Mouse (Mus musculus) stomach, embryonic 14.5 days (tissue): Measurements from ENCODE around the gene Idua. TPM values are rescaled to one million over a fixed set of nuclear protein-coding genes. Genes with fewer than 3 reads are reported as not detected.

ENCODE experiments used
- ATAC-seq: fragments of 200-750 bp; cut with Nextera tagmentation; 2 replicates; pipeline ENCODE4 v1.8.0; 2017; ENCODE audit warnings: low read depth, moderate TSS enrichment; ENCODE audit not compliant: insufficient number of reproducible peaks, insufficient read depth, low FRiP score
- H3K27ac ChIP-seq: fragments of 300-500 bp; sonication (generic); 2 replicates; pipeline ENCODE4 v1.5.1; 2014; ENCODE audit warnings: mild to moderate bottlenecking, low read length, moderate library complexity, mixed read lengths
- H3K27me3 ChIP-seq: fragments of 300-500 bp; sonication (generic); 2 replicates; pipeline ENCODE4 v1.6.1; 2014; ENCODE audit warnings: low read length, control low read depth, mixed read lengths; ENCODE audit not compliant: control insufficient read depth, insufficient read depth
- H3K36me3 ChIP-seq: fragments of 300-500 bp; sonication (generic); 2 replicates; pipeline ENCODE4 v1.6.1; 2014; ENCODE audit warnings: mild to moderate bottlenecking, control low read depth, low read length, moderate library complexity, mixed read lengths; ENCODE audit not compliant: control insufficient read depth, insufficient read depth
- H3K4me1 ChIP-seq: fragments of 300-500 bp; sonication (generic); 2 replicates; pipeline ENCODE4 v1.6.1; 2014; ENCODE audit warnings: low read length, control low read depth, mixed read lengths; ENCODE audit not compliant: control insufficient read depth, insufficient read depth
- H3K4me2 ChIP-seq: fragments of 300-500 bp; sonication (generic); replicated peaks from 2 replicates; pipeline ENCODE4 v1.6.1; 2014; ENCODE audit warnings: low read depth, low read length, control low read depth
- H3K4me3 ChIP-seq: fragments of 300-500 bp; sonication (generic); 2 replicates; pipeline ENCODE4 v1.5.1; 2014; ENCODE audit warnings: low read depth, low read length, control low read depth
- H3K9ac ChIP-seq: fragments of 300-500 bp; sonication (generic); replicated peaks from 2 replicates; pipeline ENCODE4 v1.6.1; 2014; ENCODE audit warnings: low read depth, mild to moderate bottlenecking, control low read depth, low read length, moderate library complexity, mixed read lengths
- H3K9me3 ChIP-seq: fragments of 300-500 bp; sonication (generic); 2 replicates; pipeline ENCODE4 v1.6.1; 2016; ENCODE audit warnings: low read depth, low read length, control low read depth; ENCODE audit not compliant: control insufficient read depth
- WGBS: fragments of 180-500 bp; shearing (Covaris S2); extraction: QIAGEN DNeasy Blood & Tissue Kit; methylation state at CpG from one replicate; pipeline ENCODE4 v1.1.7; 2014; 5-methylcytosine and 5-hydroxymethylcytosine counted together
- polyA plus RNA-seq: library from polyadenylated mRNA; unstranded; fragments of >200 nt; fragmentation: Nextera tagmentation; extraction: Ambion mirVana; gene quantifications from 2 replicates; pipeline ENCODE4 v1.2.1, GENCODE M21; 2014

Gene Idua
- polyA plus RNA-seq, 1 experiment from 2014 or later: 18.0 TPM

- no peak overlapping the region for H3K4me2 ChIP-seq
- H3K36me3 ChIP-seq: peaks cover 44% of the 10 kb centered on the region
- no peak overlapping the region for H3K27ac ChIP-seq
- no peak overlapping the region for H3K4me3 ChIP-seq
- H3K4me1 ChIP-seq: no peaks in the 10 kb centered on the region
- no peak overlapping the region for H3K9ac ChIP-seq
- no peak for ATAC-seq
- 87% methylated on average over 7 of the region's 7 CpGs for WGBS
- no peaks in the 10 kb centered on the region for H3K9me3 ChIP-seq
- H3K27me3 ChIP-seq: no peaks in the 10 kb centered on the region
Observed at GRCm38 (mm10) chr5:108650341-108650740, 9.8 kb upstream of the Idua start.

GRCm38 (mm10) chr5:108651136-108651720, 8.9 kb upstream of the Idua start:
- Histone ChIP-seq H3K36me3 (peaks cover 39% of the 10 kb centered on the region), H3K27ac (no peak overlapping the region)
- 84% methylated on average over 5 of the region's 5 CpGs for WGBS

GRCm38 (mm10) chr5:108651823-108652222, 8.3 kb upstream of the Idua start:
- no peak overlapping the region for H3K27ac ChIP-seq
- H3K27me3 ChIP-seq: no peaks in the 10 kb centered on the region
- H3K36me3 ChIP-seq: peaks cover 41% of the 10 kb centered on the region
- H3K9me3 ChIP-seq: no peaks in the 10 kb centered on the region
- no peak overlapping the region for H3K4me3 ChIP-seq
- H3K4me2 ChIP-seq: no peak overlapping the region
- H3K9ac ChIP-seq: no peak overlapping the region
- peak; percentile 51; the same call in 1 of the 2 replicates for ATAC-seq
- H3K4me1 ChIP-seq: no peaks in the 10 kb centered on the region
- WGBS: 59% methylated on average over 1 of the region's 1 CpGs

More at GRCm38 (mm10) chr5:108651136-108651720, 8.9 kb upstream of the Idua start:
- Histone ChIP-seq H3K9ac (no peak overlapping the region), H3K9me3 (no peaks in the 10 kb centered on the region), H3K4me2 (no peak overlapping the region), H3K27me3 (no peaks in the 10 kb centered on the region), H3K4me1 (no peaks in the 10 kb centered on the region), H3K4me3 (no peak overlapping the region)
- ATAC-seq: no peak

DNA sequence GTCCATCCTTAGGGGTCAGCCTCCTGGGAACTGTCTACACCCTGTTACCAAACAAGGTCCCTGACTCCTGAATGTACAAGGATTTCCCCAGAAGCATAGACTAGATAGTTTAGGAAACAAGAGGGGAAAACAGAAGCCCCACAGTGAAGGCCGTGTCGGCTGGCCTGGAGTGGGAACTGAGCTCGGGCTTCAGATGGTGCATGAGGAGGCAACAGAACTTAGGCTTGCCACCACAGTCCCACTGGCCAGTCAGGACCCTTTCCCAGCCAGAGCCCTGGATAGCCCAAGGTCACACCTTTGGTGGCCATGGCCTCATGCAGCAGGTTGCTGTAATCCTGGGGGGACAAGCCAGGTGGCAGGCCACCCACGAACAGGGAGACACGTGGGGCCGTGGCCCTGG, 6.8 kb upstream of the Idua start:
- Histone ChIP-seq H3K4me3 (no peak overlapping the region), H3K9ac (no peak overlapping the region), H3K4me1 (no peaks in the 10 kb centered on the region), H3K4me2 (no peak overlapping the region), H3K36me3 (peaks cover 43% of the 10 kb centered on the region), H3K9me3 (no peaks in the 10 kb centered on the region), H3K27ac (no peak overlapping the region), H3K27me3 (no peaks in the 10 kb centered on the region)
- 91% methylated on average over 6 of the region's 6 CpGs for WGBS
- no peak for ATAC-seq

GRCm38 (mm10) chr5:108654444-108654990, 5.6 kb upstream of the Idua start:
- Histone ChIP-seq H3K36me3 (peaks cover 37% of the 10 kb centered on the region), H3K4me2 (no peak overlapping the region), H3K4me3 (no peak overlapping the region), H3K27me3 (no peaks in the 10 kb centered on the region), H3K4me1 (peaks cover 1% of the 10 kb centered on the region; the same call in 1 of the 2 replicates), H3K9ac (no peak overlapping the region), H3K27ac (no peak overlapping the region), H3K9me3 (no peaks in the 10 kb centered on the region)
- WGBS: 95% methylated on average over 10 of the region's 10 CpGs
- ATAC-seq: no peak

DNA sequence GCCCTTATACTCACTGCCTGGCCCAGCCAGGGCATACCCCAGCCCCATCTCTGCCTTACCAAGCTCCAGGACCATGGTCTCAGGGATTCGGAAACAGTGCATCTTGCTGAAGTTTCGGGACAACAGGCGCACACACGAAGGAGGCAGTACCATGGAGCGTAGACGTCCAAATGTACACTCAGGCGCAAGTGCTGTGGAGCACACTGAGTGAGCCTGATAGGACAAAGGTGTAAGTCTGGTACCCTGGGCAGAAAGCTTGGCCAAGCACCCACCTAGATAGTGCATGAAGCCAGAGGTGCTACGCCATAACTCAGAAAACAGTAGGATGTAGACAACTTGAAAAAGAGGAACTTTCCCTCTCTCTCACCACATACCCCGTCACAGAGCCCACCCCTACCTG, 4.8 kb upstream of the Idua start:
- ATAC-seq: no peak
- 95% methylated on average over 9 of the region's 9 CpGs for WGBS
- Histone ChIP-seq H3K9ac (no peak overlapping the region), H3K27ac (no peak overlapping the region), H3K9me3 (no peaks in the 10 kb centered on the region), H3K4me2 (no peak overlapping the region), H3K4me1 (peaks cover 5% of the 10 kb centered on the region; the same call in 1 of the 2 replicates), H3K4me3 (no peak overlapping the region), H3K27me3 (no peaks in the 10 kb centered on the region), H3K36me3 (peaks cover 29% of the 10 kb centered on the region)

DNA sequence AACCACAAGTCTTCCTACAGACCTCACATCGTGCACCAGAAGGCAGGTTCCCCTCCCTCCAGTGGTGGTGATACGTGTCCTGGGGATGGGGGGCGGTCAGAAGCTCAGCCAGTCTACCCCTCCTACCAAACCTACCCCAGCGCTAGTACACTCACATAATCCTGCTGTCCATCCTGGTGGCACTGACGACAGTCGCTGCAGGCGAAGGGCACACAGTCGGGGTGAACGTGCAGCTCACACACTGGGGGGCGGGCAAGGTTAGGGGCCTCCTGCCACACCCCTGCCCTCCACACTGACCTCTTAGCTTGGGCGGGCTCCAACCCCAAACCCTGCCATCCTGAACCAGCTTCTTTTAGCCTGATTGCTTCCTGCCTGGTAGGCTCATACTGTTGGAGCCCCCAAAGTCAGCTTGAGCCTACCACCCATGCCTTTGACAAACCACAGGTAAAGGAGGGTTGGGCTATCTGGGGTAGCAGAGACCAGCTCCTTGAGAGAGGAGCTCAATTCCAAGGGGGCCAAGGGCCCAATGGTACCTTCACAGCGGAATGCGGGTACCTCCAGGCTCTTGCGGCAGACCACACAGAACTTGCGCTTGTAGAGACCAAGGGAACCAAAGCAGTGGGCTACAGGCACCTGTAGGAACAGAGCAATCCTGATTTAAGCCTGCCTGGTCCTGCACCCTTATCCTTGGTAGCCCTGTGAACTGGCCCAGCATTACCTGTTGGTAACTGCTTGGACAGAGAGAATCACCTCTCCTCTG, 4.1 kb upstream of the Idua start:
- Histone ChIP-seq H3K27ac (no peak overlapping the region), H3K27me3 (no peaks in the 10 kb centered on the region), H3K9ac (no peak overlapping the region), H3K9me3 (no peaks in the 10 kb centered on the region), H3K36me3 (peaks cover 29% of the 10 kb centered on the region), H3K4me1 (peaks cover 5% of the 10 kb centered on the region; the same call in 1 of the 2 replicates), H3K4me2 (no peak overlapping the region), H3K4me3 (no peak overlapping the region)
- WGBS: 89% methylated on average over 15 of the region's 15 CpGs
- ATAC-seq: no peak

DNA sequence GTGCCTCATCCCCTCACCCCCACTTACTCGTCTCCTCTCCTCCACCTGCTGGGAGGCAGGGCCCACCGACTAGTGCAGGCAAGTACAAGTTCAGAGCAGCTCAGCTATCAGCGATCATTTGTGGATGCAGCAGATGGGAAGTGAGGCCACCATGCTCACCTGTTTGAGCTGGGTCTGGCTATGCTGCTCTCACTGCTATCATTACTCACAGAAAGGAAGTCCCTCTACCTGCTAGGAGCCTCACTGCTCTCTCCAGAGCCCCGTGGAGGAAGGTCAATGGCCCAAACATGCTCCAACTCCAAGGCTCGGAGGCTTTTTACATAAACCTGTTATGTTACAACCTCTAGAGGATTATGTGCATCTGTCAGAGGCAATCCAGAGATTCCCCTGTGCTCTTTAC, 2.7 kb upstream of the Idua start:
- no peak overlapping the region for H3K9ac ChIP-seq
- 74% methylated on average over 5 of the region's 5 CpGs for WGBS
- ATAC-seq: no peak
- H3K27ac ChIP-seq: no peak overlapping the region
- no peak overlapping the region for H3K4me2 ChIP-seq
- no peaks in the 10 kb centered on the region for H3K9me3 ChIP-seq
- peaks cover 5% of the 10 kb centered on the region; the same call in 1 of the 2 replicates for H3K4me1 ChIP-seq
- peaks cover 29% of the 10 kb centered on the region for H3K36me3 ChIP-seq
- H3K27me3 ChIP-seq: no peaks in the 10 kb centered on the region
- no peak overlapping the region for H3K4me3 ChIP-seq
